Mouse (Mus musculus) neural tube, embryonic 14.5 days (tissue): ENCODE measurements at regions not wholly inside any gene's neighbourhood (a gene's known extent, or its start where the extent isn't known, plus 50 kb on each side); places are given as distances from the start of the nearest gene placed in this dataset.

Experiments used
- ATAC-seq: fragments of 200-750 bp; cut with Nextera tagmentation; 2 replicates; pipeline ENCODE4 v1.8.0; 2017; ENCODE audit warnings: low read depth, mild to moderate bottlenecking, moderate TSS enrichment, moderate library complexity
- H3K27ac ChIP-seq: fragments of 300-500 bp; sonication (generic); 2 replicates; pipeline ENCODE4 v1.5.1; 2014; ENCODE audit warnings: low read depth, mild to moderate bottlenecking, control low read depth, low read length, moderate library complexity, mixed read lengths
- H3K27me3 ChIP-seq: fragments of 300-500 bp; sonication (generic); 2 replicates; pipeline ENCODE4 v1.6.1; 2014; ENCODE audit warnings: low read length; ENCODE audit not compliant: control insufficient read depth, insufficient read depth
- H3K36me3 ChIP-seq: fragments of 300-500 bp; sonication (generic); 2 replicates; pipeline ENCODE4 v1.6.1; 2014; ENCODE audit warnings: low read length, mixed read lengths; ENCODE audit not compliant: control insufficient read depth, insufficient read depth
- H3K4me1 ChIP-seq: fragments of 300-500 bp; sonication (generic); 2 replicates; pipeline ENCODE4 v1.6.1; 2014; ENCODE audit warnings: low read length; ENCODE audit not compliant: control insufficient read depth, insufficient read depth
- H3K4me2 ChIP-seq: fragments of 300-500 bp; sonication (generic); 2 replicates; pipeline ENCODE4 v1.6.1; 2014; ENCODE audit warnings: mild to moderate bottlenecking, low read depth, low read length, control low read depth
- H3K4me3 ChIP-seq: fragments of 300-500 bp; sonication (generic); 2 replicates; pipeline ENCODE4 v1.5.1; 2014; ENCODE audit warnings: low read depth, low read length, control low read depth, mixed read lengths
- H3K9ac ChIP-seq: fragments of 300-500 bp; sonication (generic); replicated peaks from 2 replicates; pipeline ENCODE4 v1.6.1; 2014; ENCODE audit warnings: low read depth, mild to moderate bottlenecking, control low read depth, low read length, mixed read lengths
- H3K9me3 ChIP-seq: fragments of 300-500 bp; sonication (generic); 2 replicates; pipeline ENCODE4 v1.6.1; 2016; ENCODE audit warnings: low read length; ENCODE audit not compliant: control insufficient read depth
- WGBS: fragments of 180-500 bp; shearing (Covaris S2); extraction: QIAGEN DNeasy Blood & Tissue Kit; methylation state at CpG from one replicate; pipeline ENCODE4 v1.1.7; 2014; 5-methylcytosine and 5-hydroxymethylcytosine counted together

- H3K4me2 ChIP-seq, result no peak overlapping the region
- no peaks in the 10 kb centered on the region for H3K9me3 ChIP-seq
- H3K27ac ChIP-seq, result no peak overlapping the region
- WGBS, result 60% methylated on average over 1 of the region's 1 CpGs
- no peak overlapping the region for H3K4me3 ChIP-seq
- ATAC-seq, result no peak
- H3K27me3 ChIP-seq, result no peaks in the 10 kb centered on the region
- H3K9ac ChIP-seq, result no peak overlapping the region
- no peaks in the 10 kb centered on the region for H3K4me1 ChIP-seq
- H3K36me3 ChIP-seq, result no peaks in the 10 kb centered on the region
Observed at GRCm38 (mm10) chr7:89088141-89088540, 315.9 kb downstream of the Tmem135 start.

- peak; percentile 38; the same call in 1 of the 2 replicates for ATAC-seq
- H3K36me3 ChIP-seq, result no peaks in the 10 kb centered on the region
- H3K9ac ChIP-seq, result no peak overlapping the region
- no peak overlapping the region for H3K27ac ChIP-seq
- no peaks in the 10 kb centered on the region for H3K4me1 ChIP-seq
- no peak overlapping the region for H3K4me3 ChIP-seq
- 74% methylated on average over 1 of the region's 1 CpGs for WGBS
- H3K4me2 ChIP-seq, result no peak overlapping the region
- H3K9me3 ChIP-seq, result no peaks in the 10 kb centered on the region
- H3K27me3 ChIP-seq, result no peaks in the 10 kb centered on the region
Observed at GRCm38 (mm10) chr7:89086348-89086747, 317.7 kb downstream of the Tmem135 start.

GRCm38 (mm10) chr7:89073939-89074690 lies 329.9 kb downstream of the Tmem135 start:
- no peaks in the 10 kb centered on the region for H3K27me3 ChIP-seq
- no peak for ATAC-seq
- no peak overlapping the region for H3K4me3 ChIP-seq
- no peaks in the 10 kb centered on the region for H3K36me3 ChIP-seq
- no peaks in the 10 kb centered on the region for H3K4me1 ChIP-seq
- no peak overlapping the region for H3K9ac ChIP-seq
- no peak overlapping the region for H3K27ac ChIP-seq
- H3K4me2 ChIP-seq, result no peak overlapping the region
- H3K9me3 ChIP-seq, result no peaks in the 10 kb centered on the region
- 78% methylated on average over 7 of the region's 7 CpGs for WGBS

GRCm38 (mm10) chr7:89070030-89070429 lies 334.0 kb downstream of the Tmem135 start:
- Histone ChIP-seq H3K27ac (no peak overlapping the region), H3K27me3 (no peaks in the 10 kb centered on the region)

GRCm38 (mm10) chr7:89064462-89064861 lies 339.6 kb downstream of the Tmem135 start:
- no peak for ATAC-seq

More at GRCm38 (mm10) chr7:89070030-89070429, 334.0 kb downstream of the Tmem135 start:
- Histone ChIP-seq H3K4me1 (no peaks in the 10 kb centered on the region), H3K9ac (no peak overlapping the region), H3K4me2 (no peak overlapping the region), H3K9me3 (no peaks in the 10 kb centered on the region), H3K4me3 (no peak overlapping the region), H3K36me3 (no peaks in the 10 kb centered on the region)
- ATAC-seq, result no peak

GRCm38 (mm10) chr7:89063630-89064029 lies 340.4 kb downstream of the Tmem135 start:
- WGBS, result 81% methylated on average over 10 of the region's 10 CpGs

More at GRCm38 (mm10) chr7:89064462-89064861, 339.6 kb downstream of the Tmem135 start:
- WGBS, result 96% methylated on average over 3 of the region's 3 CpGs
- no peak overlapping the region for H3K4me2 ChIP-seq
- H3K36me3 ChIP-seq, result no peaks in the 10 kb centered on the region
- no peaks in the 10 kb centered on the region for H3K9me3 ChIP-seq
- H3K27me3 ChIP-seq, result no peaks in the 10 kb centered on the region
- no peak overlapping the region for H3K4me3 ChIP-seq
- H3K4me1 ChIP-seq, result no peaks in the 10 kb centered on the region
- H3K9ac ChIP-seq, result no peak overlapping the region
- no peak overlapping the region for H3K27ac ChIP-seq

GRCm38 (mm10) chr7:89054494-89054893 lies 349.5 kb downstream of the Tmem135 start:
- Histone ChIP-seq H3K27me3 (no peaks in the 10 kb centered on the region), H3K27ac (no peak overlapping the region), H3K9ac (no peak overlapping the region), H3K4me2 (no peak overlapping the region), H3K36me3 (no peaks in the 10 kb centered on the region), H3K4me1 (no peaks in the 10 kb centered on the region), H3K4me3 (no peak overlapping the region), H3K9me3 (no peaks in the 10 kb centered on the region)
- WGBS, result 61% methylated on average over 2 of the region's 2 CpGs
- ATAC-seq, result no peak

More at GRCm38 (mm10) chr7:89063630-89064029, 340.4 kb downstream of the Tmem135 start:
- no peak overlapping the region for H3K4me3 ChIP-seq
- ATAC-seq, result no peak
- no peak overlapping the region for H3K9ac ChIP-seq
- H3K36me3 ChIP-seq, result no peaks in the 10 kb centered on the region
- no peaks in the 10 kb centered on the region for H3K4me1 ChIP-seq
- no peaks in the 10 kb centered on the region for H3K9me3 ChIP-seq
- H3K27ac ChIP-seq, result no peak overlapping the region
- no peak overlapping the region for H3K4me2 ChIP-seq
- H3K27me3 ChIP-seq, result no peaks in the 10 kb centered on the region

GRCm38 (mm10) chr7:89051240-89051639 lies 352.8 kb downstream of the Tmem135 start:
- WGBS, result 45% methylated on average over 5 of the region's 5 CpGs
- Histone ChIP-seq H3K4me1 (no peaks in the 10 kb centered on the region), H3K9ac (no peak overlapping the region), H3K4me2 (no peak overlapping the region), H3K27me3 (no peaks in the 10 kb centered on the region), H3K36me3 (no peaks in the 10 kb centered on the region), H3K4me3 (no peak overlapping the region), H3K9me3 (no peaks in the 10 kb centered on the region), H3K27ac (no peak overlapping the region)
- ATAC-seq, result peak; percentile 80

GRCm38 (mm10) chr7:89046405-89047217 lies 357.4 kb downstream of the Tmem135 start:
- H3K36me3 ChIP-seq, result no peaks in the 10 kb centered on the region
- peak; percentile 73; the same call in 1 of the 2 replicates for ATAC-seq
- 57% methylated on average over 3 of the region's 3 CpGs for WGBS
- H3K4me1 ChIP-seq, result no peaks in the 10 kb centered on the region
- H3K27ac ChIP-seq, result no peak overlapping the region
- H3K4me3 ChIP-seq, result no peak overlapping the region
- no peaks in the 10 kb centered on the region for H3K9me3 ChIP-seq
- H3K9ac ChIP-seq, result no peak overlapping the region
- no peaks in the 10 kb centered on the region for H3K27me3 ChIP-seq
- no peak overlapping the region for H3K4me2 ChIP-seq
